Mouse (Mus musculus) hindbrain, embryonic 11.5 days (tissue): ENCODE measurements around the gene Ppp1r12a. TPM values are rescaled to one million over a fixed set of nuclear protein-coding genes. Genes with fewer than 3 reads are reported as not detected.

Experiments used
- ATAC-seq: fragments of 200-750 bp; cut with Nextera tagmentation; 2 replicates; pipeline ENCODE4 v1.8.0; 2017; ENCODE audit warnings: mild to moderate bottlenecking, moderate TSS enrichment, moderate library complexity; ENCODE audit not compliant: low FRiP score
- DNase-seq: peaks from one replicate; pipeline ENCODE4 v3.0.0-alpha.2; 2015; ENCODE audit warnings: low spot score
- H3K27ac ChIP-seq: fragments of 300-500 bp; sonication (generic); 2 replicates; pipeline ENCODE4 v1.5.1; 2014; ENCODE audit warnings: mild to moderate bottlenecking, low read depth, low read length
- H3K27me3 ChIP-seq: fragments of 300-500 bp; sonication (generic); 2 replicates; pipeline ENCODE4 v1.6.1; 2014; ENCODE audit warnings: mild to moderate bottlenecking, low read length, moderate library complexity, mixed read lengths; ENCODE audit not compliant: control insufficient read depth, insufficient read depth
- H3K36me3 ChIP-seq: fragments of 300-500 bp; sonication (generic); 2 replicates; pipeline ENCODE4 v1.6.1; 2014; ENCODE audit warnings: mild to moderate bottlenecking, low read length, moderate library complexity, mixed read lengths; ENCODE audit not compliant: control insufficient read depth, insufficient read depth
- H3K4me1 ChIP-seq: fragments of 300-500 bp; sonication (generic); replicated peaks from 2 replicates; pipeline ENCODE4 v1.6.1; 2014; ENCODE audit warnings: low read length, mixed read lengths; ENCODE audit not compliant: control insufficient read depth, insufficient read depth
- H3K4me2 ChIP-seq: fragments of 300-500 bp; sonication (generic); replicated peaks from 2 replicates; pipeline ENCODE4 v1.6.1; 2014; ENCODE audit warnings: mild to moderate bottlenecking, low read depth, low read length
- H3K4me3 ChIP-seq: fragments of 300-500 bp; sonication (generic); 2 replicates; pipeline ENCODE4 v1.5.1; 2014; ENCODE audit warnings: low read depth, low read length
- H3K9ac ChIP-seq: fragments of 300-500 bp; sonication (generic); 2 replicates; pipeline ENCODE4 v1.6.1; 2014; ENCODE audit warnings: low read depth, low read length
- H3K9me3 ChIP-seq: fragments of 300-500 bp; sonication (generic); 2 replicates; pipeline ENCODE4 v1.6.1; 2016; ENCODE audit warnings: low read length; ENCODE audit not compliant: control insufficient read depth
- WGBS: fragments of 180-500 bp; shearing (Covaris S2); extraction: QIAGEN DNeasy Blood & Tissue Kit; methylation state at CpG from one replicate; pipeline ENCODE4 v1.1.7; 2014; 5-methylcytosine and 5-hydroxymethylcytosine counted together
- polyA plus RNA-seq: library from polyadenylated mRNA; unstranded; fragments of >200 nt; fragmentation: Nextera tagmentation; extraction: Ambion mirVana; gene quantifications from 2 replicates; pipeline ENCODE4 v1.2.1, GENCODE M21; 2014

Ppp1r12a gene
- polyA plus RNA-seq = 87.2 and 97.2 TPM in 2 replicates

- peak; percentile 98 for DNase-seq
- H3K27me3 ChIP-seq = no peaks in the 10 kb centered on the region
- WGBS = under 1% methylated on average over 74 of the region's 89 CpGs
- H3K4me2 ChIP-seq = peak within 1 kb of the TSS; percentile 50
- H3K9ac ChIP-seq = peak within 1 kb of the TSS; percentile 88
- H3K9me3 ChIP-seq = no peaks in the 10 kb centered on the region
- peaks cover 3% of the 10 kb centered on the region; the same call in 1 of the 2 replicates for H3K4me1 ChIP-seq
- H3K4me3 ChIP-seq = peak within 1 kb of the TSS; percentile 92
- H3K27ac ChIP-seq = peak within 1 kb of the TSS; percentile 99
- peak; percentile 98 for ATAC-seq
- H3K36me3 ChIP-seq = no peaks in the 10 kb centered on the region
Observed at GRCm38 (mm10) chr10:108161261-108162256, at the start of gene Ppp1r12a. Ppp1r12a (plus strand) TSS chr10:108162193.

GRCm38 (mm10) chr10:108113361-108114237, 48.4 kb upstream of the Ppp1r12a start:
- H3K9me3 ChIP-seq = no peaks in the 10 kb centered on the region
- no peaks in the 10 kb centered on the region for H3K4me1 ChIP-seq
- 39% methylated on average over 17 of the region's 17 CpGs for WGBS
- ATAC-seq = peak; percentile 69
- no peaks in the 10 kb centered on the region for H3K27me3 ChIP-seq
- no peak overlapping the region for H3K4me3 ChIP-seq
- peak; percentile 32 for DNase-seq
- H3K4me2 ChIP-seq = peak overlapping the region; percentile 14; the same call in 1 of the 2 replicates
- no peak overlapping the region for H3K9ac ChIP-seq
- H3K27ac ChIP-seq = no peak overlapping the region
- no peaks in the 10 kb centered on the region for H3K36me3 ChIP-seq

GRCm38 (mm10) chr10:108118200-108119163, 43.5 kb upstream of the Ppp1r12a start:
- no peak overlapping the region for H3K4me2 ChIP-seq
- 88% methylated on average over 13 of the region's 13 CpGs for WGBS
- H3K4me1 ChIP-seq = no peaks in the 10 kb centered on the region
- H3K9me3 ChIP-seq = no peaks in the 10 kb centered on the region
- H3K27me3 ChIP-seq = no peaks in the 10 kb centered on the region
- ATAC-seq = no peak
- H3K9ac ChIP-seq = no peak overlapping the region
- no peaks in the 10 kb centered on the region for H3K36me3 ChIP-seq
- DNase-seq = no peak
- no peak overlapping the region for H3K4me3 ChIP-seq
- no peak overlapping the region for H3K27ac ChIP-seq

- 89% methylated on average over 1 of the region's 1 CpGs for WGBS
Observed at GRCm38 (mm10) chr10:108119416-108119815, 42.6 kb upstream of the Ppp1r12a start.

GRCm38 (mm10) chr10:108124934-108125599, 36.9 kb upstream of the Ppp1r12a start:
- no peak for ATAC-seq
- H3K9me3 ChIP-seq = no peaks in the 10 kb centered on the region
- no peak overlapping the region for H3K27ac ChIP-seq
- 89% methylated on average over 3 of the region's 3 CpGs for WGBS
- no peaks in the 10 kb centered on the region for H3K4me1 ChIP-seq
- DNase-seq = no peak
- H3K27me3 ChIP-seq = no peaks in the 10 kb centered on the region
- no peak overlapping the region for H3K4me2 ChIP-seq
- H3K36me3 ChIP-seq = no peaks in the 10 kb centered on the region
- H3K9ac ChIP-seq = no peak overlapping the region
- no peak overlapping the region for H3K4me3 ChIP-seq

More at GRCm38 (mm10) chr10:108119416-108119815, 42.6 kb upstream of the Ppp1r12a start:
- no peak for ATAC-seq
- Histone ChIP-seq H3K4me1 (no peaks in the 10 kb centered on the region), H3K4me2 (no peak overlapping the region), H3K4me3 (no peak overlapping the region), H3K9ac (no peak overlapping the region), H3K27me3 (no peaks in the 10 kb centered on the region), H3K36me3 (no peaks in the 10 kb centered on the region), H3K9me3 (no peaks in the 10 kb centered on the region), H3K27ac (no peak overlapping the region)
- no peak for DNase-seq

- no peak overlapping the region for H3K9ac ChIP-seq
- 90% methylated on average over 3 of the region's 3 CpGs for WGBS
- H3K4me3 ChIP-seq = no peak overlapping the region
- no peak overlapping the region for H3K27ac ChIP-seq
- H3K27me3 ChIP-seq = no peaks in the 10 kb centered on the region
- H3K4me1 ChIP-seq = no peaks in the 10 kb centered on the region
- ATAC-seq (no peak), DNase-seq (no peak)
- no peaks in the 10 kb centered on the region for H3K9me3 ChIP-seq
- no peaks in the 10 kb centered on the region for H3K36me3 ChIP-seq
- H3K4me2 ChIP-seq = no peak overlapping the region
Observed at GRCm38 (mm10) chr10:108129167-108129566, 32.8 kb upstream of the Ppp1r12a start.

GRCm38 (mm10) chr10:108131858-108132257, 30.1 kb upstream of the Ppp1r12a start:
- Histone ChIP-seq H3K9ac (no peak overlapping the region), H3K27me3 (no peaks in the 10 kb centered on the region), H3K4me3 (no peak overlapping the region), H3K4me1 (no peaks in the 10 kb centered on the region), H3K4me2 (no peak overlapping the region), H3K27ac (no peak overlapping the region), H3K9me3 (no peaks in the 10 kb centered on the region), H3K36me3 (no peaks in the 10 kb centered on the region)
- 91% methylated on average over 6 of the region's 6 CpGs for WGBS
- ATAC-seq (no peak), DNase-seq (no peak)
